Mouse (Mus musculus) megakaryocyte progenitor cell, adult 5-6 weeks (primary cell): ENCODE measurements around the gene Rundc1. TPM values are rescaled to one million over a fixed set of nuclear protein-coding genes. Genes with fewer than 3 reads are reported as not detected.
"Not testable (repeated sequence)": the region's sequence is repeated elsewhere in the genome, so short reads cannot be mapped to it uniquely, and the experiment has no call there.

ENCODE experiments used
- ATAC-seq: replicated peaks from 2 replicates; pipeline ENCODE4 v1.8.0; 2016; ENCODE audit warnings: mild to moderate bottlenecking, moderate TSS enrichment, inconsistent platforms; ENCODE audit not compliant: poor library complexity
- total RNA-seq, 2 experiments: library from RNA; stranded (forward) in 1 of 2; stranded (reverse) in 1 of 2; fragments of 157-497, 149-512 nt in 1 of 2; fragments of 200-1000 nt in 1 of 2; gene quantifications; 2 replicates each; pipeline versions ENCODE4 v1.2.3 to v1.2.4; 2015 to 2017

The Rundc1 gene
- total RNA-seq, 2 experiments from 2014 or later: 4.1 to 4.7 TPM

- peak; percentile 18; the same call in 1 of the 2 replicates for ATAC-seq
Observed at GRCm38 (mm10) chr11:101465101-101465868, 40.4 kb downstream of the Rundc1 start.

DNA sequence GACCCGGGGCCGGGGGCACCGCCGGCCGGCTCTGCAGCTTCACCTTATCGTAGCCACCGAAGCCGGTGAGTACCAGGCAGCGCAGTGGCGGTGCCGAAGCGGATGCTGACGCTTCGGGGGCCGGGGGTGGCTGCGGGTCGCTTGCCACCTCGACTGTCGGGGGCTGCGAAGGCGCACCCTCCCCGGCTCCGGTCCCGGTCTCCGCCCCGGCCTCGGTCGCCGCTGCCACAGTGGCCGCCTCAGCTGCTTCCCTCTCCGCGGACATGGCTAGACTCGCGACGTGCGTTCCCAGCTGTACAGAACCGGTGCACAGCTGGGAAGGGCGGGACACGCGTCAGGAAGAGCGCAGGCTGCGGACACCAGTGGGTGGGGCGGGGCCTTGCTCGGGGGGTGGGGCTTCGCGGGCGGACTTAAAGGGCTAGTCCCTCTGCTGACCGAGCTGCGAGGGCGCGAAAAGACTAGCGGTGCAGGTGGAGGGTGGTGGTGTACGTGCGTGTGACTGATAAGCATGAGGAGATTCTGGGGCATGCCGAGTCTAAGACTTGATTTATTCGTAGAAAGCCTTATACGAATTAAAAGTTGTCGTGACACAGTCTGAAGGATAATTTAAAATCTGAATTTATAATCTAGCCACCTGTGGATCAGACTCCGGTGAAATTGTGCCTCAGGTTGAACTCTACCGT is 41.1 kb downstream of the Rundc1 start, which contains the start of gene Vat1:
Gene Vat1, minus strand, starts transcription at position 362 of the 683 bp plus-strand sequence.
- peak; percentile 18 for ATAC-seq

- ATAC-seq: not testable (repeated sequence)
Observed at GRCm38 (mm10) chr11:101466552-101466950, 41.7 kb downstream of the Rundc1 start.

DNA sequence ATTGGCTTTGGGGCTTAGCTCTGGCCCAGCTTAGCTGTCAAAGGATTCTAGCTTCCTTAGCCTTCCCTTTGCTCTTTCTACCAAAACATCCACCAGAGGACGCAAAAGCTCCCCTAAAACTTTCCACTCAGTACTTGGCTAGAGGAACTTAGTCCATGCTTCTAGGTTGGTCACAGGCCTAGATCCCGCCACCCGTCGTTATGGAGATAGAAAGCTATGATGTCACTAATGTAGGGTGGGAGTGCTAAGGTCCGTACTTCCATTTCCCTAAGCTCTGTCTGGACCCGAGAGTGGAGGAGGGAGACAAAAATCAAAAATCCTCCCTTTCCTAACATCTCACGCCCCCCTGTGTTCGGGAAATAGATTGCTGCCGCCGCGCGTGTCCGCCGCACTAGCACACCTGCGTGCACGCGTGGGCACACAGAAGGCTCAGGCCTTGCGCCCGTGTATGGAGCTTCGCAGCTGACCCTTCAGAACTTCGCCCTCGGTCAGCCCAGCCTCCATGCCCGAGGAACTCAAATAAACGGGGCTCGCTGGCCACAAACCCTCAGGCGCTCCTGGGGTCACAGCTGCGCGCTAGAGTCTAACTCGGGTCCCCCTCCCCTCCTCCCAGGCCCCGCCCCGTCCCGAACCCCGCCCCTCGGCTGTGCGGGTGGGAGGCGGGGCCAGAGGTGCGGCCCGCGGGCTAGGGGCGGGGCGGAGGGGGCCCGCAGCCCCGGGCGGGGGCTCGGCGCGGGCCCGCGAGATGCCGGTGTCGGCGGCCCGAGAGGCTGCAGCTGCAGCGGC is 42.8 kb downstream of the Rundc1 start:
- peak; percentile 42 for ATAC-seq

DNA sequence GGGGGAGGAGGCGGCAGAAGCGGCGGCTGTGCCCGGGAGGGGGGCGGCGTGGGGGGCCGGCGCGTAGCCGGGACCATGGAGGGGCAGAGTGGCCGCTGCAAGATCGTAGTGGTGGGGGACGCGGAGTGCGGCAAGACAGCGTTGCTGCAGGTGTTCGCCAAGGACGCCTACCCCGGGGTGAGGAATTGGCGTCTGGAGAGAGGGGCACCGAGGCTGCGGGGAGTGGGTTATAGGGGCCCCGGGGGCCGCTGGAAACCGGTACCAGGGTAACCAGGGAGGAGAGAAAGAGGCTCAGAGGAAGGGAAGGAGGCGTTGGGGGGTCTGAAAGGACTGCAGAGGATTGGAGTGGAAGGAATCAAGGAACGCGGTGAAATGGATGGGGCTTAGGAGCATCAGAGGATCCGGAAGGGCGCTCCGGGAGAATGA is 43.4 kb downstream of the Rundc1 start:
- ATAC-seq: no peak

- ATAC-seq: no peak
Observed at GRCm38 (mm10) chr11:101468731-101469130, 43.8 kb downstream of the Rundc1 start.

DNA sequence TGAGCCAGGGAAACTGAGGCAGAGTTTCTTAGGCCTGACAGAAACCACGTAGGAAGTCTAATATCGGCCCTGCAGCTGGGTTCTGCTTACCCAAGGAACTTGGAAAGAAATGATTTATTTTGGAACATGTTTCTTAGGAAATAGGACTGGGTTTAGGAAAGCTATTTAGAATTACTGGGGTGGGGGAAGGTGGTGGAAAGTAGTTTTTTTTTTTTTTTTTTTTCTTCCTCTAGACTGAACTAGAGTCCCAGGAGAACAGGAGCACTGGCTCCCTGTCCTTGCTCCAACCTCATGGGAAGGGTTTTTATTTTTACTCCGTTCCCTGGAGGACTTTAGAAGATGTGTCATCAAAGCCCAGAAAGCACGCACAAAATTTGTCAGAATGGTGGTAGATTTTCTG is 44.3 kb downstream of the Rundc1 start:
- no peak for ATAC-seq

GRCm38 (mm10) chr11:101470206-101470605 is 45.3 kb downstream of the Rundc1 start:
- ATAC-seq: no peak

- no peak for ATAC-seq
Observed at GRCm38 (mm10) chr11:101471926-101472325, 47.0 kb downstream of the Rundc1 start.

GRCm38 (mm10) chr11:101472336-101472735 is 47.5 kb downstream of the Rundc1 start:
- no peak for ATAC-seq

- not testable (repeated sequence) for ATAC-seq
Observed at GRCm38 (mm10) chr11:101473686-101474085, 48.8 kb downstream of the Rundc1 start.

GRCm38 (mm10) chr11:101474298-101474697 is 49.4 kb downstream of the Rundc1 start:
- no peak for ATAC-seq

DNA sequence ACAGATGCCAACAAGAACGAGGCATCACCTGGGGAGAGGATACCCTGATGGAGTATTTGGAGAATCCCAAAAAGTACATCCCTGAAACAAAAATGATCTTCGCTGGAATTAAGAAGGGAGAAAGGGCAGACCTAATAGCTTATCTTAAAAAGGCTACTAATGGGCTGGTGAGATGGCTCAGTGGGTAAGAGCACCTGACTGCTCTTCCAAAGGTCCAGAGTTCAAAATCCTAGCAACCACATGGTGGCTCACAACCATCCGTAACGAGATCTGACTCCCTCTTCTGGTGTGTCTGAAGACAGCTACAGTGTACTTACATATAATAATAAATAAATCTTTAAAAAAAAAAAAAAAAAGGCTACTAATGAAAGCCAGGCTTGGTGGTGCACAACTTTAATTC is 51.5 kb downstream of the Rundc1 start:
- not testable (repeated sequence) for ATAC-seq

- no peak for ATAC-seq
Observed at GRCm38 (mm10) chr11:101477194-101477551, 52.3 kb downstream of the Rundc1 start.

- no peak for ATAC-seq
Observed at GRCm38 (mm10) chr11:101477552-101478211, 52.8 kb downstream of the Rundc1 start.

GRCm38 (mm10) chr11:101479171-101479635 is 54.3 kb downstream of the Rundc1 start:
- ATAC-seq: no peak

GRCm38 (mm10) chr11:101480912-101481311 is 56.0 kb downstream of the Rundc1 start:
- no peak for ATAC-seq

DNA sequence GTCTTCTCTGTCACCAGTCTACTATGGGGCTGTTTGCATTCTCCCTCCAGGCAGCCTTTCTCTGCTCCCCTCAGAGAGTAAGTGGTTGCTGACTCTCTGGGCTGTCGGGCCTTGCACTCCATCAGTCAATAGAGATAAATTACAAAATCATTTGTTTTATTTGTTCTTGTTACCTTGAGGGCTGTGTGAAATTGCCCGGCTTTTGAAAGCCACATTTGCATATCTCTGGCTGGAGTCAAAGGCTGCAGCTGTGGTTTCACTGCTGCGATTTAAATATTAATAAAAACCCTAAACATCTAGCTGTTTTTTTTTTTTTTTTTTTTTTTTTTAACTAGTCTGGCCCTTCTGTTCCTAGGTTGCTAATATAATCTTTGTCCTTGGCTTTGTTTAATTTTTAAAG is 58.9 kb downstream of the Rundc1 start:
- no peak for ATAC-seq

- no peak for ATAC-seq
Observed at GRCm38 (mm10) chr11:101484245-101484644, 59.4 kb downstream of the Rundc1 start.

DNA sequence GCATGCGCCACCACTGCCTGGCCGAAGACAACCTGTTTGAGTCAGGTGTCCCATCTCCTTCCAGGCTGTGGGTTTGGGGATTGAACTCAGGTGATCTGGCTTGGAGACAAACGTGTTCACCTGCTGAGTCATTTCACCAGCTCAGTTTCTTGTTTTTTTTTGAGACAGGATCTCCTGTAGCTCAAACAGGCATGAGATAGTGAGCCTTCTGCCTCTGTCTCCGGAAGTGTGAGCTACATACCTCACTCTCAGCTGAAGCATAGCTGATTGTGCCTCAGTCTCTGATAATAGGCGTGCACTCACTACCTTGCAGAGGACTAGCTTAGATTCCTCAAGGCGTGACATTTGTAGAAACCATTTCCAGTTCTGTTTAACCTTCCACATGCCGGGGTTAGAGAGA is 59.9 kb downstream of the Rundc1 start:
- ATAC-seq: 0 out of 2 replicates have a peak, but pooled peaks have one; percentile 27
